Mouse (Mus musculus): ENCODE data around the gene Fam117b. TPM values are rescaled to one million over a fixed set of nuclear protein-coding genes. Genes with fewer than 3 reads are reported as not detected.

The Fam117b gene
- total and polyA plus RNA-seq, 3 experiments: 11.2 to 15.5 TPM; not detected in 1

- TF ChIP-seq CHD2 (IDR thresholded peaks at IDR 0.05; ENCODE audit: low read length) (no peak; the same call in 1 of the 2 replicates), GABPA (IDR thresholded peaks at IDR 0.05; ENCODE audit: low read depth, low read length) (no peak), ZKSCAN1 (IDR thresholded peaks at IDR 0.05; ENCODE audit: low read depth, low read length) (peak; percentile 25; the same call in 1 of the 2 replicates), SIN3A (IDR thresholded peaks at IDR 0.05; ENCODE audit: low read length) (peak; percentile 65; the same call in 1 of the 2 replicates), NRF1 (IDR thresholded peaks at IDR 0.05; ENCODE audit: insufficient read depth, low read depth, low read length, poor library complexity, severe bottlenecking) (no peak), RAD21 (IDR thresholded peaks at IDR 0.05; ENCODE audit: low read depth, low read length) (no peak; the same call in 1 of the 2 replicates), HCFC1 (IDR thresholded peaks at IDR 0.05; ENCODE audit: low read depth, low read length) (no peak), CTCF (IDR thresholded peaks at IDR 0.05 in 2 of 3, conservative IDR thresholded peaks at IDR 0.05 in 1 of 3; ENCODE audit: control insufficient read depth in 1 of 3, insufficient read depth in 1 of 3, low read depth in 2 of 3, low read length in 3 of 3, poor library complexity in 1 of 3, severe bottlenecking in 1 of 3) (no peak), E2F4 (IDR thresholded peaks at IDR 0.05; ENCODE audit: borderline replicate concordance, low read depth, low read length) (no peak), CHD1 (IDR thresholded peaks at IDR 0.05; ENCODE audit: low read depth, low read length) (no peak), ZC3H11A (IDR thresholded peaks at IDR 0.05; ENCODE audit: low read depth, low read length) (no peak), ZNF384 (IDR thresholded peaks at IDR 0.05; ENCODE audit: low read depth, low read length) (peak; percentile 51; the same call in 1 of the 2 replicates), MYC (IDR thresholded peaks at IDR 0.05; ENCODE audit: low read depth, low read length) (peak; percentile 71; the same call in 1 of the 2 replicates), KAT2A (conservative IDR thresholded peaks at IDR 0.05; ENCODE audit: low read depth, low read length) (no peak), ELF1 (IDR thresholded peaks at IDR 0.05; ENCODE audit: low read depth, low read length) (no peak; the same call in 1 of the 2 replicates), ETS1 (IDR thresholded peaks at IDR 0.05; ENCODE audit: low read depth, low read length) (peak; percentile 84), POLR2AphosphoS2 (IDR thresholded peaks at IDR 0.05; ENCODE audit: low read length) (no peak)
These were observed 17.4 kb upstream of the Fam117b start (continued) for GRCm38 (mm10) chr1:59895456-59895855.

GRCm38 (mm10) chr1:59897147-59897798, 15.5 kb upstream of the Fam117b start:
- H3K27ac ChIP-seq (ENCODE audit: control insufficient read depth, low read depth, low read length): no peak overlapping the region
- H3K27me3 ChIP-seq (ENCODE audit: control insufficient read depth in 1 of 2, insufficient read depth in 2 of 2, low read length in 2 of 2): no peaks in the 10 kb centered on the region
- TF ChIP-seq RCOR1 (IDR thresholded peaks at IDR 0.05; ENCODE audit: low read depth, low read length) (peak; percentile 38; the same call in 1 of the 2 replicates), EP300 (IDR thresholded peaks at IDR 0.05; ENCODE audit: low read depth in 1 of 2, low read length in 2 of 2) (peak; percentile 25 to 81; a peak in 3 of 4 replicates), POLR2AphosphoS2 (IDR thresholded peaks at IDR 0.05; ENCODE audit: low read length) (no peak)
- H3K9ac ChIP-seq (ENCODE audit: control insufficient read depth, low read depth, low read length, poor library complexity, severe bottlenecking): no peak overlapping the region
- no peaks in the 10 kb centered on the region for H3K9me3 ChIP-seq (replicated peaks; ENCODE audit: insufficient read depth, low read length)
- no peak overlapping the region for H3K4me3 ChIP-seq (ENCODE audit: control insufficient read depth in 1 of 2, insufficient read depth in 1 of 2, low read depth in 2 of 2, low read length in 2 of 2)
- peaks cover 0 to 53% of the 10 kb centered on the region in 2 experiments; a peak in 2 of 4 replicates for H3K36me3 ChIP-seq (ENCODE audit: control insufficient read depth in 1 of 2, insufficient read depth in 2 of 2, low read length in 2 of 2)
- no peaks in the 10 kb centered on the region for H3K79me2 ChIP-seq (ENCODE audit: control insufficient read depth, insufficient read depth, low read length, poor library complexity)
- DNase-seq (ENCODE audit: low read depth, low spot score): no peak
- H3K4me1 ChIP-seq (ENCODE audit: control insufficient read depth in 1 of 2, insufficient read depth in 2 of 2, low read length in 2 of 2): peaks cover 15 to 61% of the 10 kb centered on the region in 2 experiments
